Mouse (Mus musculus) mature B cell (primary cell): ENCODE data around the gene Tmbim1.

Experiments
- in situ Hi-C: fragments of 300-500 bp; cut with MboI; formaldehyde crosslinking; loops from 2 replicates; pipeline ENCODE4 v1.14.3; 2019

The Tmbim1 gene

GRCm38 (mm10) chr1:74280591-74281325 lies 24.7 kb downstream of the Tmbim1 start:
- in situ Hi-C loops, result loop anchor here (5.0 kb wide), 1 partner anchor 33 kb away; no protein-coding TSS in a partner anchor

- in situ Hi-C loops, result no loop called here
Observed at GRCm38 (mm10) chr1:74278988-74279387, 26.4 kb downstream of the Tmbim1 start.

- in situ Hi-C loops, result no loop called here
Observed at GRCm38 (mm10) chr1:74278538-74278937, 26.9 kb downstream of the Tmbim1 start, which contains the start of gene Gpbar1. Gpbar1 (plus strand) TSS chr1:74278550.

- in situ Hi-C loops, result no loop called here
Observed at GRCm38 (mm10) chr1:74277883-74278537, 27.4 kb downstream of the Tmbim1 start.

GRCm38 (mm10) chr1:74277041-74277440 lies 28.4 kb downstream of the Tmbim1 start:
- in situ Hi-C loops, result no loop called here

- in situ Hi-C loops, result no loop called here
Observed at GRCm38 (mm10) chr1:74275015-74275414, 30.4 kb downstream of the Tmbim1 start.

- in situ Hi-C loops, result no loop called here
Observed at GRCm38 (mm10) chr1:74271659-74272058, 33.8 kb downstream of the Tmbim1 start.

- in situ Hi-C loops, result no loop called here
Observed at GRCm38 (mm10) chr1:74268750-74269149, 36.7 kb downstream of the Tmbim1 start.

- in situ Hi-C loops, result no loop called here
Observed at GRCm38 (mm10) chr1:74262510-74262909, 42.9 kb downstream of the Tmbim1 start.

GRCm38 (mm10) chr1:74256782-74257181 lies 48.6 kb downstream of the Tmbim1 start:
- in situ Hi-C loops, result no loop called here

- in situ Hi-C loops, result no loop called here
Observed at GRCm38 (mm10) chr1:74255704-74256345, 49.6 kb downstream of the Tmbim1 start.

- in situ Hi-C loops, result no loop called here
Observed at GRCm38 (mm10) chr1:74250096-74250495, 55.3 kb downstream of the Tmbim1 start.

- in situ Hi-C loops, result loop anchor here (5.0 kb wide), 1 partner anchor 33 kb away; the partner anchor contains the start of genes Aamp and Pnkd
Observed at GRCm38 (mm10) chr1:74249331-74249980, 56.0 kb downstream of the Tmbim1 start.

GRCm38 (mm10) chr1:74248799-74249198 lies 56.6 kb downstream of the Tmbim1 start:
- in situ Hi-C loops, result loop anchor here (5.0 kb wide), 1 partner anchor 34 kb away; the partner anchor contains the start of genes Aamp and Pnkd

GRCm38 (mm10) chr1:74245525-74245924 lies 59.9 kb downstream of the Tmbim1 start:
- in situ Hi-C loops, result loop anchor here (5.0 kb wide), 1 partner anchor 37 kb away; the partner anchor contains the start of genes Aamp and Pnkd

- in situ Hi-C loops, result no loop called here
Observed at GRCm38 (mm10) chr1:74240832-74241231, 64.6 kb downstream of the Tmbim1 start.

GRCm38 (mm10) chr1:74240311-74240710 lies 65.1 kb downstream of the Tmbim1 start:
- in situ Hi-C loops, result no loop called here

GRCm38 (mm10) chr1:74239618-74240017 lies 65.8 kb downstream of the Tmbim1 start:
- in situ Hi-C loops, result no loop called here

- in situ Hi-C loops, result no loop called here
Observed at GRCm38 (mm10) chr1:74239162-74239561, 66.3 kb downstream of the Tmbim1 start.
